Mouse (Mus musculus): ENCODE data around the gene Ms4a15. TPM values are rescaled to one million over a fixed set of nuclear protein-coding genes. Genes with fewer than 3 reads are reported as not detected.

Gene Ms4a15
- polyA plus RNA-seq, 1 experiment from 2014 or later, result not detected

DNA sequence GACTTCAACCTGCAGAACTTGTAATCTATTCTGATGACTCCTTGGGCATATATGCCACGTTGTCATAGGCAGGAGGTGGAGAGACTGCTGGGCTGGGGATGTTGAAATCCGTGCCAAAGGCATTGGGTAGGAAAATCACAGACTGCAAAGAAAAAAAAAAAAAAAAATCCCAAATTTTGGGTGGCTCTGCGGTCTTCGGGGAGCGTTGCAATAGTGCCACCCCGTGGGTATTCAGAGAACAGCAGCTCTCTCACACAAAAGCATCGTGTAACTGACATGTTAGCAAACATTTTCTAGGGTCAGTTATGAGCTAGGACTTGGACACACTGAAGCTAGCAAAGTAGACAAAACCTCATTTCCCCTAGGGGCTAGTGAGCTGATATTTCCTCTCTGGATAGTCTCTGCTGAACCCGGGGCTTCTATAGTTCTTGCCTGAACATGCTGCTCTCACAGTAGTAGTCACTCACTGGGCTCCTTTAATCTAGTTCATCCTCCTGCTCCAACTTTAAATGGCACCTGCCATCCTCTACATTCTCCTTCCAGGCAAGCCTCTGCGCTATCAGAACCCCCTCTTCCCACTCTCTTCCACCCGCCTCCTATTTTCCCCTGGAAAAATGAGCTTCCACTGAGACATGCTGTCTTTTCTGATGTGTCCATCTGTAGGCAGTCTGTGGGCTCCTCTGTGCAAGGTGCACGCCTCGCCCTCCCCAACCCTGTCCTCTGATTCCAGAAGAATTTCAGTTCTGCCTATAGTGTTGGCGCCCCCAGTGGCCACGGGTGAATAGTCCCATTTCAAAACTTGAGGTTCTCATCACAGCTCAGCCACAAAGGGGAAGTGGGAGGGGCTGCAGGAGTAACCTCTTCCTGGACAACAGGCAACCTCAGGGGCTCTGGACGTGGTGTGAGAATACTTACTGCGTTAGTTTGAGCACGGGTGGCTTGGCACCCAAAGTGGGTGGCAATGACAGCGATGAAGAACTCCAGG lies 13.6 kb downstream of the Ms4a15 start:
- Histone ChIP-seq H3K4me3 (peak overlapping the region; percentile 30; the same call in 1 of the 2 replicates), H3K27me3 (ENCODE audit: insufficient read depth, poor library complexity, severe bottlenecking) (peaks cover 16% of the 10 kb centered on the region; the same call in 1 of the 2 replicates), H3K9me3 (no peaks in the 10 kb centered on the region), H3K4me1 (peaks cover 16% of the 10 kb centered on the region), H3K27ac (0 out of 2 replicates have a peak overlapping the region, but pooled peaks have one; percentile 36), H3K36me3 (no peaks in the 10 kb centered on the region)
- 14% methylated on average over 18 of the region's 18 CpGs for WGBS
- peak; percentile 85 for DNase-seq (ENCODE audit: low spot score)

- Histone ChIP-seq H3K9me3 (no peaks in the 10 kb centered on the region), H3K27me3 (ENCODE audit: insufficient read depth, poor library complexity, severe bottlenecking) (peaks cover 9% of the 10 kb centered on the region; the same call in 1 of the 2 replicates), H3K4me3 (no peak overlapping the region), H3K27ac (no peak overlapping the region), H3K36me3 (no peaks in the 10 kb centered on the region), H3K4me1 (peaks cover 18% of the 10 kb centered on the region)
- DNase-seq (ENCODE audit: low spot score), result no peak
- 58% methylated on average over 4 of the region's 4 CpGs for WGBS
Measured at GRCm38 (mm10) chr19:10976318-10976717, 16.7 kb downstream of the Ms4a15 start.

DNA sequence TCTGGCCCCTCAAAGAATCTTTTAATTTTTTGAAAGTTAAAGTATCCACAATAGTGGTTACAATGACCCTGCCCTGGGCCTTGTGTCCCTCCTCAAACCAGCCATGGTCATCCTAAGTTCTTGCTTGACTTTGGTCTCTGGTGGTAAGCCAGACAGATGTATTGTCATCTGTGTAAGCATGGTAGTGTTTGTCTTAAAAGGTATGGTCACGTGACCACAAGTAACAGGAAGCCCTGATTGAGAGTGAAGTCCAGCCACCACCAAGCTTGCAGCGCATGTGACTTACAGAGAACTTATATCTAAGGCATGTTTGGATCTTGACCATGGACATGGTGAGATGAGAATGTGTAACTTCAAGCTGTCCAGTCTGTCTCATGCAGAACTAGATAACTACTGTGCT lies 17.9 kb downstream of the Ms4a15 start:
- peaks cover 18% of the 10 kb centered on the region for H3K4me1 ChIP-seq
- no peaks in the 10 kb centered on the region for H3K36me3 ChIP-seq
- no peak for DNase-seq (ENCODE audit: low spot score)
- 79% methylated on average over 2 of the region's 2 CpGs for WGBS
- no peaks in the 10 kb centered on the region for H3K9me3 ChIP-seq
- H3K27ac ChIP-seq, result no peak overlapping the region
- H3K4me3 ChIP-seq, result no peak overlapping the region
- peaks cover 9% of the 10 kb centered on the region; the same call in 1 of the 2 replicates for H3K27me3 ChIP-seq (ENCODE audit: insufficient read depth, poor library complexity, severe bottlenecking)

DNA sequence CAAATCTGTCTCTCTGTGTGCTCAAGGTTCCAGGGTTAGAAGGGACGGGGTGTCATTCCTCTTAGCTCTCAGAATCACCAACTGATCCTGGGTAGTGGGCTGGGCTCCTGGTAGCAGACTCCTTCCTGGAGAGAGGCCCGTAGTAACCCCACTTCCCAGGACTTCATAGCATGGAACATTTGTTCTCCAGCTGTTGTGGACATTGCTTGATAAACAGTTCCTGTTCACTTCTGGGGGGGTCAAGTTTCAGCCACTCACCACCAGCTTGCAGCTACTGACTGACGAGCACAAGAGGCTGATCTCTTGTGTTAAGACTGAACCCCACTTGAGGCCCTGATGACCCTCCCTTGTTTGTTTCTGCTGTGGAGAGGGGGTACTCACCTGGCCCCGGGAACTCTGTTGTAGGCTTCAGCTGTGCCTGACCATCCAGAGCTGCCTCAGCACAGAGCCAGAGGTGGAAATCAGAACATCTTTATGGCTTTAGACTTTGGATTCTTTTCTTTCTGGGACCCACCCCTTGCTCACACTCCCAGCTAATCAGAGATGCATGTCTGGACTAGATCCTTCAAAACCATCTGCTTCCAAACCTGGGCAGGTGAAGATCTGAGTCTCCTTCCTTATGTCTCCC lies 18.7 kb downstream of the Ms4a15 start, which contains the start of gene Ms4a10:
Ms4a10 (minus strand) TSS at position 433 of the 628 bp plus-strand sequence.
- Histone ChIP-seq H3K4me3 (no peak within 1 kb of the TSS), H3K4me1 (peaks cover 10% of the 10 kb centered on the region), H3K27me3 (ENCODE audit: insufficient read depth, poor library complexity, severe bottlenecking) (peaks cover 9% of the 10 kb centered on the region; the same call in 1 of the 2 replicates), H3K9me3 (no peaks in the 10 kb centered on the region), H3K27ac (no peak within 1 kb of the TSS), H3K36me3 (no peaks in the 10 kb centered on the region)
- DNase-seq (ENCODE audit: low spot score), result no peak
- 34% methylated on average over 4 of the region's 4 CpGs for WGBS

GRCm38 (mm10) chr19:10973187-10973586 lies 19.9 kb downstream of the Ms4a15 start:
- peaks cover 10% of the 10 kb centered on the region; the same call in 1 of the 2 replicates for H3K27me3 ChIP-seq (ENCODE audit: insufficient read depth, poor library complexity, severe bottlenecking)
- no peak overlapping the region for H3K4me3 ChIP-seq
- H3K9me3 ChIP-seq, result no peaks in the 10 kb centered on the region
- H3K4me1 ChIP-seq, result peaks cover 9% of the 10 kb centered on the region; the same call in 1 of the 2 replicates
- 71% methylated on average over 2 of the region's 2 CpGs for whole genome bisulfite sequencing
- no peaks in the 10 kb centered on the region for H3K36me3 ChIP-seq
- DNase-seq (ENCODE audit: low spot score), result no peak
- no peak overlapping the region for H3K27ac ChIP-seq

DNA sequence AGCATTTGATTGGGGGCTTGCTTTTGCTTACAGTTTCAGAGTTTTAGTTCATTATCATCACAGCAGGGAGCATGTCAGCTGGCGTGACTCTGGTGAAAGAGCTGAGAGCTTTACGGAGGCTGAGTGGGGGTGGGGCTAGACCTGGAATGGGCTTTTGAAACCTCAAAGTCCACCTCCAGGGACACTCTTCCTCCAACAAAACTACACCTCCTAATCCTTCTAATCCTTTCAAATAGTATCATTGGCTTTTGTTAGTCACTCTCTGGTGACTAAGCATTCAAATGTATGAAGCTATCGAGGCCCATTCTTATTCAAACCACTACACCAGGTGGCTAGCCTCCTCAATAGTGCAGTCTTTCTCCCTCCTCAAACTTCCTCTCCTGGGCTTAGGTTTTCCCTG lies 20.4 kb downstream of the Ms4a15 start:
- Histone ChIP-seq H3K36me3 (no peaks in the 10 kb centered on the region), H3K27ac (no peak overlapping the region), H3K9me3 (no peaks in the 10 kb centered on the region), H3K27me3 (ENCODE audit: insufficient read depth, poor library complexity, severe bottlenecking) (peaks cover 9% of the 10 kb centered on the region; the same call in 1 of the 2 replicates), H3K4me3 (no peak overlapping the region), H3K4me1 (peaks cover 9% of the 10 kb centered on the region; the same call in 1 of the 2 replicates)
- WGBS, result 70% methylated on average over 3 of the region's 3 CpGs
- no peak for DNase-seq (ENCODE audit: low spot score)

DNA sequence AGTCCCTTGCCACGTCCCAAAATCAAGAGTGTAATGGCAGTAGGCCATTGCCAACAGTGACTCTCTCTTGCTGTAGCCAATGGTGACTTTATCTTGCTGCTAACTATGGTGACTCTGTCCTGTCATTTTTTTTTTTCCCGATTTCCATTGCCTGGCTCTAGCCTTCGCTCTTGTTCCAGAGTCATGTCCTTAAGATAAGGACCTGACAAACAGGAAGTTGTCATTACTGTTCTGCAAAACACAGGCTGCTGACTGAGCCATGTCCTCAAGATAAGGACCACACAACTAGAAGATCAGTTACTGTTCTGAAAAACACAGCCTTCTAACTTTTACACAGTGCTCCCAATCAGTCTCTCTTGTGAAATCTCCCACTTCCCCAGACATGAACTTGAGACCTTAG lies 22.6 kb downstream of the Ms4a15 start:
- H3K4me3 ChIP-seq, result no peak overlapping the region
- DNase-seq (ENCODE audit: low spot score), result no peak
- 37% methylated on average over 3 of the region's 3 CpGs for whole genome bisulfite sequencing
- no peak overlapping the region for H3K27ac ChIP-seq
- H3K4me1 ChIP-seq, result peaks cover 9% of the 10 kb centered on the region; the same call in 1 of the 2 replicates
- no peaks in the 10 kb centered on the region for H3K36me3 ChIP-seq
- H3K27me3 ChIP-seq (ENCODE audit: insufficient read depth, poor library complexity, severe bottlenecking), result peaks cover 19% of the 10 kb centered on the region; the same call in 1 of the 2 replicates
- H3K9me3 ChIP-seq, result no peaks in the 10 kb centered on the region

GRCm38 (mm10) chr19:10968578-10968977 lies 24.5 kb downstream of the Ms4a15 start:
- H3K27ac ChIP-seq, result no peak overlapping the region

DNA sequence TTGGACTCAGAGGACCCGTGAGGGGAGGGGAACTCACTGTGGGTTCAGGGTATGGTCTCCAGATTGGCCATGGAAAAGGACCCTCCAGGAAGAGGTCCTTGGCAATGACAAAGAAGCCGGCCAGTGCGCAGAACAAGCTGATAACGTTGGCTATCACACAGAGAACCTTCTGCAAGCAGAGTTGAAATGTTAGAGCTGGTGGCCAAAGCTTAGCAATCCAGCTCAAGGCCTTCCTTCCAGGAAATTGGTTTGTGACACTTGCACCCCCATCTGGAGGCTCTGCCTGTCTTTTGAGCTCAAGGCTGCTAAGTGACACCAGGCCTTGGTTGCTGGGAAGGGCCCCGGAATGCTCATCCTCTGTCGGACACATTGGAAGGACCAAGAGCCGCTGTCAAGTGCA lies 27.3 kb downstream of the Ms4a15 start:
- no peak overlapping the region for H3K4me3 ChIP-seq
- WGBS, result 78% methylated on average over 7 of the region's 7 CpGs
- no peak for DNase-seq (ENCODE audit: low spot score)
- no peaks in the 10 kb centered on the region for H3K9me3 ChIP-seq
- peaks cover 40% of the 10 kb centered on the region for H3K27me3 ChIP-seq (ENCODE audit: insufficient read depth, poor library complexity, severe bottlenecking)
- no peak overlapping the region for H3K27ac ChIP-seq
- H3K36me3 ChIP-seq, result no peaks in the 10 kb centered on the region
- no peaks in the 10 kb centered on the region for H3K4me1 ChIP-seq

More at GRCm38 (mm10) chr19:10968578-10968977, 24.5 kb downstream of the Ms4a15 start:
- Histone ChIP-seq H3K4me3 (no peak overlapping the region), H3K9me3 (no peaks in the 10 kb centered on the region), H3K4me1 (peaks cover 2% of the 10 kb centered on the region; the same call in 1 of the 2 replicates), H3K36me3 (no peaks in the 10 kb centered on the region), H3K27me3 (ENCODE audit: insufficient read depth, poor library complexity, severe bottlenecking) (peaks cover 25% of the 10 kb centered on the region)
- 85% methylated on average over 7 of the region's 7 CpGs for WGBS
- DNase-seq (ENCODE audit: low spot score), result no peak

GRCm38 (mm10) chr19:10959978-10960346 lies 33.1 kb downstream of the Ms4a15 start:
- peaks cover 37% of the 10 kb centered on the region for H3K27me3 ChIP-seq (ENCODE audit: insufficient read depth, poor library complexity, severe bottlenecking)
- H3K4me3 ChIP-seq, result no peak overlapping the region
- H3K27ac ChIP-seq, result no peak overlapping the region
- DNase-seq (ENCODE audit: low spot score), result no peak
- 42% methylated on average over 12 of the region's 12 CpGs for WGBS
- H3K4me1 ChIP-seq, result no peaks in the 10 kb centered on the region
- no peaks in the 10 kb centered on the region for H3K9me3 ChIP-seq
- no peaks in the 10 kb centered on the region for H3K36me3 ChIP-seq

DNA sequence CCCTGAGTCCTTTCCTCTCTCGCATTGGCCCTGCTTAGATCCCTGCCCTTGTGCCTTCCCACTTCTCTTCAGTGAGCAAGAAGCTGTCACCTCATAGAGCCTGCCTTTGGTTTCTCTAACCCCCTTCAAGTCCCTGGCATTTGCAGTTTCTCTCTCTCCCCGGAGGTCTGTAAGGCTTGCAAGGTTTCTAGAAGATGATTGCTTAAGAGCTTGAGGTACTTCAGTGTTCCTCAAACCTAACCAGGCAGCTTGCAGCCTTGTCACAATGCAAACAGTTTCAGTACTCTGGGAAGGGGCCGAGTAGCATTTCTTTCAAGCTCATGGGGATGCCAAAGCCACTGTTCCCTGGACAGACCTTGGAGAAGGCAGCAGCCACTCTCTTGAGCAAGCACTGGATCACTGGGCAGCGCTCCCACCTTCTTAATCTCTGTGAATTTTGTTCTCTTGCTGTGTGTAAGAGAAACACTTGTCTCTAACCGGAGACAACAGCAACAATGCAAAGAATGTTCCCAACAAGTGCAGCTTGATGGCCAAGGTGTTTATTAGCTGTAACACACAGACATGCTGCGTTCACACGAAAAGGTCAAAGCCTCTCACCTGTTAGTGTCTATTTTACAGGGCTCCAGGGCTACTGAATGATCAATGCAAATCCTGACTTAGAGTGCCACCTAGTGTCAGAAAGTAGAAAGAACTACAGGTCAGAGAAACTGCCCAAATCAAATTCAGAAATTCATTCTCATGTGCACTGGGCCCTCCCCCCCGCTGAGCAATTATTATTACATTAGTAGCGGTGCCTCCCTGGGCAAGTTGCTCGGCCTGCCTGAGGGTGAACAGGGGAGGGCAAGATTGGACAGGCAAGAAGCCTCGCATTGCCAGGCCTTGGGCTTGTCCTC lies 33.7 kb downstream of the Ms4a15 start:
- DNase-seq (ENCODE audit: low spot score), result no peak
- Histone ChIP-seq H3K4me3 (no peak overlapping the region), H3K4me1 (no peaks in the 10 kb centered on the region), H3K9me3 (no peaks in the 10 kb centered on the region), H3K27ac (no peak overlapping the region), H3K36me3 (no peaks in the 10 kb centered on the region), H3K27me3 (ENCODE audit: insufficient read depth, poor library complexity, severe bottlenecking) (peaks cover 37% of the 10 kb centered on the region)
- 33% methylated on average over 11 of the region's 11 CpGs for WGBS

Measured in heart, embryonic 10.5 days (tissue).